In genomic region chr1:29363783-29364182, GRCm38 (mm10) we compare ENCODE assay signal across 20 mouse cellular contexts.
A peak's percentile ranks its signal among the peaks of the same experiment; 100 is the strongest.
DNase-seq lines count a peak whose midpoint lies in the region; ATAC-seq and TF ChIP-seq lines count a peak whose summit lies in the region.
"Had no signal": no experiment of that assay in that cellular context is flagged by ENCODE, and none has a peak within 500 bp of the region (broad histone marks: within the 10 kb centered on the region; RNA-seq: fewer than 3 reads in every experiment).

No protein-coding gene starts in this region.

- no peaks in the 10 kb centered on the region for H3K27me3 ChIP-seq in lung, postnatal 0 days (replicated peaks; ENCODE audit: insufficient read depth, low read length)
- H3K27me3 ChIP-seq: embryonic facial prominence, embryonic 13.5 days; embryonic facial prominence, embryonic 15.5 days; forebrain, embryonic 12.5 days had no signal

- TF ChIP-seq EP300 in lung, postnatal 0 days (IDR thresholded peaks at IDR 0.05) = no peak

- peak; percentile 90 for ATAC-seq in frontal cortex, adult (ENCODE audit: low TSS enrichment)
- no peak for ATAC-seq in lung, postnatal 0 days
- ATAC-seq: forebrain, embryonic 14.5 days; forebrain, embryonic 16.5 days had no signal

- H3K4me1 ChIP-seq in lung, postnatal 0 days (ENCODE audit: insufficient read depth, low read depth, low read length) = no peaks in the 10 kb centered on the region
- H3K4me1 ChIP-seq: embryonic facial prominence, embryonic 13.5 days; embryonic facial prominence, embryonic 15.5 days; forebrain, embryonic 10.5 days; forebrain, embryonic 12.5 days had no signal

- H3K27ac ChIP-seq in lung, postnatal 0 days (ENCODE audit: low read length) = no peak overlapping the region
- H3K27ac ChIP-seq: embryonic facial prominence, embryonic 13.5 days; embryonic facial prominence, embryonic 15.5 days; forebrain, embryonic 10.5 days; forebrain, embryonic 12.5 days had no signal

- H3K36me3 ChIP-seq in lung, postnatal 0 days (ENCODE audit: insufficient read depth, low read length) = no peaks in the 10 kb centered on the region
- H3K36me3 ChIP-seq: embryonic facial prominence, embryonic 13.5 days; embryonic facial prominence, embryonic 15.5 days; forebrain, embryonic 10.5 days; forebrain, embryonic 12.5 days had no signal

- H3K4me2 ChIP-seq in lung, postnatal 0 days (replicated peaks; ENCODE audit: low read depth, low read length) = no peak overlapping the region
- H3K4me2 ChIP-seq: embryonic facial prominence, embryonic 13.5 days; embryonic facial prominence, embryonic 15.5 days; forebrain, embryonic 12.5 days had no signal

- 31% methylated on average over 1 of the region's 1 CpGs for WGBS in lung, postnatal 0 days

- no peak overlapping the region for H3K9ac ChIP-seq in lung, postnatal 0 days (replicated peaks; ENCODE audit: low read depth)
- H3K9ac ChIP-seq: embryonic facial prominence, embryonic 13.5 days; embryonic facial prominence, embryonic 15.5 days; forebrain, embryonic 12.5 days had no signal

- DNase-seq in frontal cortex, postnatal 25 days (ENCODE audit: low spot score in 2 of 2) = no peak
- DNase-seq in right cerebral cortex, adult 18-20 months = peak; percentile 10
- DNase-seq in right cerebral cortex, postnatal 14 days = no peak
- DNase-seq in lung, postnatal 0 days (ENCODE audit: low spot score) = no peak
- DNase-seq: adrenal gland, adult 2 months; adrenal gland, postnatal 10 days; adrenal gland, postnatal 25 days; cerebellum, adult 11-12 months; cerebellum, adult 2 months; cerebellum, adult 9-10 months; cerebellum, postnatal 10 days; cerebellum, postnatal 25 days had no signal

- no peak overlapping the region for H3K4me3 ChIP-seq in lung, postnatal 0 days (ENCODE audit: low read depth, low read length)
- H3K4me3 ChIP-seq: embryonic facial prominence, embryonic 13.5 days; embryonic facial prominence, embryonic 15.5 days; erythroblast, embryonic 14.5 days; forebrain, embryonic 10.5 days; forebrain, embryonic 12.5 days had no signal

- H3K9me3 ChIP-seq in lung, postnatal 0 days (ENCODE audit: low read length) = no peaks in the 10 kb centered on the region
- H3K9me3 ChIP-seq: embryonic facial prominence, embryonic 13.5 days; embryonic facial prominence, embryonic 15.5 days; forebrain, embryonic 10.5 days; forebrain, embryonic 12.5 days had no signal

- no peak for TF ChIP-seq CTCF in lung, postnatal 0 days (IDR thresholded peaks at IDR 0.05)
